Mouse (Mus musculus) adrenal gland, postnatal 36 days (tissue): ENCODE data around the gene Raver1. TPM values are rescaled to one million over a fixed set of nuclear protein-coding genes. Genes with fewer than 3 reads are reported as not detected.
A peak's percentile ranks its signal among the peaks of the same experiment; 100 is the strongest.
"Not testable (repeated sequence)": the region's sequence is repeated elsewhere in the genome, so short reads cannot be mapped to it uniquely, and the experiment has no call there.

Experiments
- DNase-seq, 2 experiments: peaks; one replicate each; pipeline ENCODE4 v3.0.0; 2021; ENCODE audit warnings: mixed read lengths in 1 of 2
- total RNA-seq, 2 experiments: library from RNA; stranded (reverse); gene quantifications; 2 replicates each; pipeline ENCODE4 v1.2.3; 2021

The Raver1 gene
- total RNA-seq, 2 experiments from 2014 or later: 50.0 to 57.1 TPM

GRCm38 (mm10) chr9:21105760-21106564 lies 14.2 kb upstream of the Raver1 start:
- no peak for DNase-seq

GRCm38 (mm10) chr9:21104814-21105213 lies 13.0 kb upstream of the Raver1 start:
- DNase-seq: no peak

- peak in 1 of 2 experiments; percentile 56 for DNase-seq
These were observed 10.3 kb upstream of the Raver1 start for GRCm38 (mm10) chr9:21102076-21102475.

GRCm38 (mm10) chr9:21100447-21101161 lies 8.8 kb upstream of the Raver1 start:
- no peak for DNase-seq

GRCm38 (mm10) chr9:21097793-21098192 lies 6.0 kb upstream of the Raver1 start:
- peak; percentile 42 to 54 for DNase-seq

GRCm38 (mm10) chr9:21095958-21096357 lies 4.2 kb upstream of the Raver1 start:
- DNase-seq: no peak

- no peak for DNase-seq
These were observed 1.6 kb upstream of the Raver1 start for GRCm38 (mm10) chr9:21093423-21093822.

- no peak for DNase-seq
These were observed 669 bp downstream of the Raver1 start for GRCm38 (mm10) chr9:21090972-21091706.

- no peak for DNase-seq
These were observed 1.3 kb downstream of the Raver1 start for GRCm38 (mm10) chr9:21090537-21090936.

- no peak for DNase-seq
These were observed 8.5 kb downstream of the Raver1 start for GRCm38 (mm10) chr9:21083324-21083723.

GRCm38 (mm10) chr9:21081127-21081526 lies 10.7 kb downstream of the Raver1 start:
- DNase-seq: no peak

GRCm38 (mm10) chr9:21075625-21076024 lies 16.2 kb downstream of the Raver1 start:
- no peak for DNase-seq

GRCm38 (mm10) chr9:21074173-21074572 lies 17.6 kb downstream of the Raver1 start:
- no peak for DNase-seq

GRCm38 (mm10) chr9:21073044-21073840 lies 18.6 kb downstream of the Raver1 start, which contains the start of the genes Gm49373 and Fdx1l:
TSS of gene Gm49373 (minus strand) at chr9:21073096.
TSS of gene Fdx1l (minus strand) at chr9:21073614.
- peak; percentile 93 to 94 for DNase-seq

GRCm38 (mm10) chr9:21072641-21073040 lies 19.2 kb downstream of the Raver1 start:
- DNase-seq: no peak

- no peak for DNase-seq
These were observed 24.7 kb downstream of the Raver1 start, which contains the start of gene Zglp1 for GRCm38 (mm10) chr9:21067006-21067684. TSS of gene Zglp1 (minus strand) at chr9:21067093.

GRCm38 (mm10) chr9:21062928-21063327 lies 28.9 kb downstream of the Raver1 start:
- DNase-seq: no peak

GRCm38 (mm10) chr9:21051578-21051977 lies 40.2 kb downstream of the Raver1 start:
- no peak for DNase-seq

- no peak for DNase-seq
These were observed 46.6 kb downstream of the Raver1 start for GRCm38 (mm10) chr9:21045235-21045634.

- not testable (repeated sequence) for DNase-seq
These were observed 47.0 kb downstream of the Raver1 start for GRCm38 (mm10) chr9:21044785-21045184.

GRCm38 (mm10) chr9:21043563-21043962 lies 48.2 kb downstream of the Raver1 start:
- DNase-seq: no peak
